Mouse (Mus musculus) limb, embryonic 14.5 days (tissue): ENCODE results near the gene Itih1. TPM values are rescaled to one million over a fixed set of nuclear protein-coding genes. Genes with fewer than 3 reads are reported as not detected.

Source experiments
- ATAC-seq: fragments of 200-750 bp; cut with Nextera tagmentation; 2 replicates; pipeline ENCODE4 v1.8.0; 2017; ENCODE audit warnings: low read depth, moderate number of reproducible peaks, moderate TSS enrichment; ENCODE audit not compliant: low FRiP score
- DNase-seq: peaks from one replicate; pipeline ENCODE4 v3.0.0-alpha.2; 2015; ENCODE audit warnings: low spot score
- H3K27ac ChIP-seq: fragments of 300-500 bp; sonication (generic); replicated peaks from 2 replicates; pipeline ENCODE4 v1.5.1; 2014; ENCODE audit warnings: low read depth, mild to moderate bottlenecking, low read length, moderate library complexity, mixed read lengths
- H3K27me3 ChIP-seq: fragments of 300-500 bp; sonication (generic); 2 replicates; pipeline ENCODE4 v1.6.1; 2014; ENCODE audit warnings: low read length, mixed read lengths; ENCODE audit not compliant: control insufficient read depth, insufficient read depth
- H3K36me3 ChIP-seq: fragments of 300-500 bp; sonication (generic); 2 replicates; pipeline ENCODE4 v1.6.1; 2014; ENCODE audit warnings: mild to moderate bottlenecking, low read length, moderate library complexity, mixed read lengths; ENCODE audit not compliant: control insufficient read depth, insufficient read depth
- H3K4me1 ChIP-seq: fragments of 300-500 bp; sonication (generic); 2 replicates; pipeline ENCODE4 v1.6.1; 2014; ENCODE audit warnings: antibody characterized with exemption, low read length, mixed read lengths; ENCODE audit not compliant: control insufficient read depth, insufficient read depth
- H3K4me2 ChIP-seq: fragments of 300-500 bp; sonication (generic); replicated peaks from 2 replicates; pipeline ENCODE4 v1.6.1; 2014; ENCODE audit warnings: low read depth, mild to moderate bottlenecking, low read length, moderate library complexity; ENCODE audit not compliant: severe bottlenecking
- H3K4me3 ChIP-seq: fragments of 300-500 bp; sonication (generic); replicated peaks from 2 replicates; pipeline ENCODE4 v1.5.1; 2014; ENCODE audit warnings: low read length
- H3K9ac ChIP-seq: fragments of 300-500 bp; sonication (generic); 2 replicates; pipeline ENCODE4 v1.6.1; 2014; ENCODE audit warnings: mild to moderate bottlenecking, low read depth, low read length, moderate library complexity; ENCODE audit not compliant: severe bottlenecking
- H3K9me3 ChIP-seq: fragments of 300-500 bp; sonication (generic); 2 replicates; pipeline ENCODE4 v1.6.1; 2016; ENCODE audit warnings: low read length; ENCODE audit not compliant: control insufficient read depth
- POLR2A ChIP-seq: fragments of 200-500 bp; IDR thresholded peaks from 2 replicates; pipeline ENCODE4 v1.8.0; 2012; ENCODE audit warnings: inconsistent platforms, mild to moderate bottlenecking, moderate library complexity, borderline replicate concordance; ENCODE audit not compliant: insufficient read depth, insufficient read length; ENCODE audit errors: extremely low read depth
- WGBS: fragments of 180-500 bp; shearing (Covaris S2); extraction: QIAGEN DNeasy Blood & Tissue Kit; methylation state at CpG from one replicate; pipeline ENCODE4 v1.1.7; 2014; 5-methylcytosine and 5-hydroxymethylcytosine counted together
- polyA plus RNA-seq, 2 experiments: library from polyadenylated mRNA; depleted of rRNA in 1 of 2; stranded (reverse) in 1 of 2; unstranded in 1 of 2; fragments of >200 nt; fragmentation: Nextera tagmentation in 1 of 2; extraction: Ambion mirVana in 1 of 2; gene quantifications; 2 replicates each; pipeline versions ENCODE4 v1.2.1 to v1.2.3; 2012 to 2014

Gene Itih1
- 0.03 TPM in 1 of 2 replicates, not detected in the other for polyA plus RNA-seq (2012; rRNA removed)
- not detected in 2 replicates for polyA plus RNA-seq (2014; fragmentation: Nextera tagmentation; extraction: Ambion mirVana)

DNA sequence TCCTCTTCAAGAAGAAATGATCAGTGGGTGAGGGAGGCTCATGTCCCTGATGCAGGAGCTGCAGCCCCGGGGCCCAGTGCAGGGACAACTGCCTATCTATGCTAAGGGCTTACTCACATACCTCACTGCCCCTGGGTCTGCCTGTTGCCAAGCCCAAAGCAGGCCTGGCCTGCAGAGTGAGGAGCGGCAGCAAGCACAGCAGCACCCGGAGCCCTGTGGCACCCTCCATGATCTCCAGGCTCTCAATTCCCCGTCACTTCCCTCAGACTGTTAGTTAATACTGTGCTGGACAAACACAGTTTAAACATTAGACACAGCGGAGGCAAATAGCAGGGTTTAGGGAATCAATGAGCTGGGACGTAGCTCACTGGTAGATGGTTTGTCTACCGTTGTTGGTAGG, at the start of gene Itih1:
TSS of gene Itih1 (minus strand) at position 252 of the 400 bp plus-strand sequence.
- no peak for DNase-seq
- no peaks in the 10 kb centered on the region for H3K27me3 ChIP-seq
- H3K27ac ChIP-seq = no peak within 1 kb of the TSS
- no peak for TF ChIP-seq POLR2A
- H3K36me3 ChIP-seq = no peaks in the 10 kb centered on the region
- H3K4me2 ChIP-seq = no peak within 1 kb of the TSS
- H3K4me3 ChIP-seq = no peak within 1 kb of the TSS
- no peak for ATAC-seq
- 90% methylated on average over 7 of the region's 7 CpGs for WGBS
- H3K9me3 ChIP-seq = no peaks in the 10 kb centered on the region
- no peaks in the 10 kb centered on the region for H3K4me1 ChIP-seq
- H3K9ac ChIP-seq = no peak within 1 kb of the TSS

DNA sequence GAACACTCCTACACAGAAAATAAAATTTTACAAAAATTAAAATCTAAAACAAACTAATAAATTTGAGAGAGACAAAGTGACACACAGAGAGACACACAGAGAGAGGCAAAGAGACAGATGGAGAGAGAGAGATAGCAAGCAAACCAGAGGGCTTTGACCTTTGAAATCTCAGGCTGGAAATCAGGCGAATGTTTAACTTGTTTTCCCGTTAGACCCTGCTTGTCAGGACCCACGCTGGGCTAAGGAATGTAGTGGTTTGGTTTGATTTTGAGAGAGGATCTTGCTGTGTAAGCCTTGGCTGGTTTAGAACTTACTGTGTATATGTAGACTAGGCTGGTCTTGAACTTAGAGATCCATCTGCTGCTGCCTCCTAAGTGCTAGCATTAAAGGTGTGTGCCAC, 33.1 kb upstream of the Itih1 start:
- Histone ChIP-seq H3K36me3 (peaks cover 14% of the 10 kb centered on the region; the same call in 1 of the 2 replicates), H3K4me1 (no peaks in the 10 kb centered on the region), H3K9ac (no peak overlapping the region), H3K4me3 (no peak overlapping the region), H3K9me3 (no peaks in the 10 kb centered on the region), H3K27me3 (no peaks in the 10 kb centered on the region), H3K27ac (no peak overlapping the region), H3K4me2 (no peak overlapping the region)
- TF ChIP-seq POLR2A = no peak
- DNase-seq (no peak), ATAC-seq (no peak)
- 74% methylated on average over 3 of the region's 3 CpGs for WGBS

GRCm38 (mm10) chr14:30974204-30974603, 31.1 kb upstream of the Itih1 start:
- WGBS = 90% methylated on average over 6 of the region's 6 CpGs
- Histone ChIP-seq H3K9me3 (no peaks in the 10 kb centered on the region), H3K4me3 (no peak overlapping the region), H3K36me3 (peaks cover 18% of the 10 kb centered on the region), H3K4me2 (no peak overlapping the region), H3K4me1 (no peaks in the 10 kb centered on the region), H3K27ac (no peak overlapping the region), H3K9ac (no peak overlapping the region), H3K27me3 (no peaks in the 10 kb centered on the region)
- DNase-seq = no peak
- ATAC-seq = no peak
- no peak for TF ChIP-seq POLR2A

DNA sequence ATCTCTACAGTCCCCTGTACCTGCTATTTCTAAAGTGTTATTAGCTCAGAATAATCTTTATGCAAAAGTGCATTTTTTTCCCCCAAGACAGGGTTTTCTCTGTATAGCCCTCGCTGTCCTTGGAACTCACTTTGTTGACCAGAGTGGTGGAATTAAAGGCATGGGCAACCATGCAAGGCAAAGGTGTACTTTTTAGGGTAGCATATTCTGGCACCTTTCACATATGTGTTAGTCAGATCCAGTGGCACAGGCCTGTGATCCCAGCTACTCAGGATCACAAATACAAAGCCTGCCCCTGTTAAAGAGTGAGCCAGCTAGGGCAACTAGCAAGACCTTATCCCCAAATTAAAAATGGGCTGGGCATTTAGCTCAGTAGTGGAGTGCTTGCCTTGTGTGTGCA, 17.3 kb upstream of the Itih1 start:
- H3K27me3 ChIP-seq = no peaks in the 10 kb centered on the region
- H3K36me3 ChIP-seq = peaks cover 17% of the 10 kb centered on the region
- H3K4me2 ChIP-seq = no peak overlapping the region
- no peaks in the 10 kb centered on the region for H3K9me3 ChIP-seq
- WGBS = 95% methylated on average over 1 of the region's 1 CpGs
- ATAC-seq = no peak
- no peaks in the 10 kb centered on the region for H3K4me1 ChIP-seq
- DNase-seq = no peak
- no peak overlapping the region for H3K27ac ChIP-seq
- no peak overlapping the region for H3K9ac ChIP-seq
- TF ChIP-seq POLR2A = no peak
- H3K4me3 ChIP-seq = no peak overlapping the region

DNA sequence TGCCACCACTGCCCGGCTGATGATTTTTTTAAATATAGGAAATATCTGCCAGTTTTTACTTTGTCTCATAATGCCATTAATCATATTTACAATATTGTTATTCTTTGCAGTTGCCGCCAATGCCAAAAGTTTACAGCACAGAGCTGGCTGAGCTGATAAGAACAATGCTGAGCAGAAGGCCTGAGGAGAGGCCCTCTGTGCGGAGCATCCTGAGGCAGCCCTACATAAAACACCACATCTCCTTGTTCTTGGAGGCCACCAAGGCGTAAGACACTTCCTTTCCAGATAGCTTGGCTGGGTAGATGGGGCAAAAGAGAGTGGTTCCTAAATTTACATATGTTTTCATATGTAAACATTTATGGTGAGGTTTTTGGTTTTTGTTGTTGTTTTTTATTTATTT, 15.9 kb upstream of the Itih1 start:
- no peak for ATAC-seq
- no peaks in the 10 kb centered on the region for H3K9me3 ChIP-seq
- H3K36me3 ChIP-seq = peaks cover 17% of the 10 kb centered on the region
- DNase-seq = no peak
- H3K27me3 ChIP-seq = no peaks in the 10 kb centered on the region
- H3K27ac ChIP-seq = no peak overlapping the region
- no peak overlapping the region for H3K9ac ChIP-seq
- H3K4me2 ChIP-seq = no peak overlapping the region
- H3K4me3 ChIP-seq = no peak overlapping the region
- WGBS = 92% methylated on average over 4 of the region's 4 CpGs
- TF ChIP-seq POLR2A = no peak
- no peaks in the 10 kb centered on the region for H3K4me1 ChIP-seq

DNA sequence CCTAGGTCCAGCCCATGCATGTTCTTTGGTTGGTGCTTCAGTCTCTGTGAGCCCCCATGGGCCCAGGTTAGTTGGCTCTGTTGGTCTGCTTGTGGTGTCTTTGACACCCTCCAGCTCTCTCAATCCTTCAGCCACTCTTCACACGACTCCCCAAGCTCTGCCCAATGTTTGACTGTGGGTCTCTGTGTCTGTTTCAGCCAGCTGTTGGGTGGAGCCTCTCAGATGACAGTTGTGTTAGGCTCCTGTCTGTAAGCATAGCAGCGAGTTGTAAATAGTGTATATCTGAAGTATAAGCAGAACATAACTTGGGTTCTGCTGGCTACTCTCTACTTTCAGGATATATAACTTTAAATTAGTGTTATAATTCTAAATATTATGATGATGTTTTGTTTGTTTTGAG, 15.4 kb upstream of the Itih1 start:
- no peaks in the 10 kb centered on the region for H3K4me1 ChIP-seq
- H3K4me3 ChIP-seq = no peak overlapping the region
- TF ChIP-seq POLR2A = no peak
- H3K9me3 ChIP-seq = no peaks in the 10 kb centered on the region
- 71% methylated on average over 2 of the region's 2 CpGs for WGBS
- no peak overlapping the region for H3K27ac ChIP-seq
- no peak overlapping the region for H3K9ac ChIP-seq
- no peak overlapping the region for H3K4me2 ChIP-seq
- no peak for DNase-seq
- H3K36me3 ChIP-seq = peaks cover 17% of the 10 kb centered on the region
- H3K27me3 ChIP-seq = no peaks in the 10 kb centered on the region
- no peak for ATAC-seq
